Mouse (Mus musculus) kidney, postnatal 4 days (tissue): ENCODE measurements around the gene Fxr1.
"Not testable (repeated sequence)": the region's sequence is repeated elsewhere in the genome, so short reads cannot be mapped to it uniquely, and the experiment has no call there.

Experiments used
- DNase-seq, 2 experiments: peaks; one replicate each; pipeline ENCODE4 v3.0.0; 2021; ENCODE audit warnings: mixed read lengths in 2 of 2

Fxr1 gene

GRCm38 (mm10) chr3:34019540-34020381, at the start of gene Fxr1:
Fxr1 (plus strand) TSS chr3:34019943.
- peak; percentile 84 to 93 for DNase-seq

DNA sequence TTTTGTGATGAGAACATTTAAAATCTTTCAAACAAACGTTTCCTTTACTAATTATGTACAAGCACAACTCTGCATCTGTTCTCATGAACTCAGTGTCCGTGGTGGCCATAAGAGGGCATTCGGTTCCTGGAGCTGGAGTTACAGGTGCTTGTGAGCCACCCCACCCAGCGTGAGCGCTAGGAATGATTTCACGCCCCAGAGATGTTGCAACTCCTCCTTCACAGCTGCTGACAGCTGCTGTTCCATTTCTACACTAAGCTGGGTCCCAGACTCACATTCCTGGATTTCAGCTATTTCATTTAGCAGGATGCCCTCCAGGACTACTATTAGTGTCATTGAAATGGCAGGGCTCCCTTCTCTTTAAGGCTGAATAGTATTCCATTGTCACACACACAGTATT, 40.3 kb upstream of the Fxr1 start:
- DNase-seq = peak; percentile 10 to 14

GRCm38 (mm10) chr3:33982746-33983145, 37.0 kb upstream of the Fxr1 start:
- no peak for DNase-seq

DNA sequence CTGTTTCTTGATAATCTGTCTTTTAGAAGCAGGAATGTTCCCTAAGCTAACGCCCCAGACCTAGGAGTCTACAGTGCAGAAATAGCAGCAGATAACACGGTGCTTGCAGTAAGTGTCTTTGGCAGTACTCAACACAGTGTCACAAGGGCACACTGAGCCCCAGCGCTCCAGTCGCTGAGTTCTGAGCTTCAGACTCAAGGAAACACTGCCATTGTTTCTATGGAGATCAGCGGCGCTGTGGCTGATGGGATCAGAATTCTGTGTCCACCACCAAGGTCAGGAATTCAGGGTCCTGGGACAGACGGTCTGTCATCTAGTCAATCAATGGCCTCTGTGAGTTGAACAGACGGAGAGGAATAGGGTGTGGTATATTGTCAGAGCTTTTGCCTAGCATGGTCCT, 30.4 kb upstream of the Fxr1 start:
- DNase-seq = no peak

GRCm38 (mm10) chr3:33990451-33990850, 29.3 kb upstream of the Fxr1 start:
- DNase-seq = no peak

DNA sequence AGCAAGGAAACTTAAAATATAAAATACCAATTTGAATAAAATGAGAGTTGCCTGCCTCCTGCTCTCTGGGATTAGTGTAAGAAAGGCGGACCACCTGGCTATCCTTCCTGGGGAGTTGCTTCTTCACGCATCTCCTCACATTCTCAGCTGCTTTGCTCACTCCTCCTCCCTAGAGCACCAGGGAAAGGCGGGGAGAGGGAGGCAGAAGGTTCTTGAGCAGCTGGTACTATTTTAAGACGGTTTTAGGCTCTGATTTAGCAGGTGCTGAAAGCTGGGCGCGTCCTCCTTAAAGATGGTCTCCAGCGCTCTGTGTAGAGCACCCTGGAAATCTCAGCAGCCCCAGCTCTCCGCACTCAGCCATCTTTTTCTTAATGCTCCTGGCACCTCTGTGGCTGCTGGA, 28.8 kb upstream of the Fxr1 start:
- no peak for DNase-seq

DNA sequence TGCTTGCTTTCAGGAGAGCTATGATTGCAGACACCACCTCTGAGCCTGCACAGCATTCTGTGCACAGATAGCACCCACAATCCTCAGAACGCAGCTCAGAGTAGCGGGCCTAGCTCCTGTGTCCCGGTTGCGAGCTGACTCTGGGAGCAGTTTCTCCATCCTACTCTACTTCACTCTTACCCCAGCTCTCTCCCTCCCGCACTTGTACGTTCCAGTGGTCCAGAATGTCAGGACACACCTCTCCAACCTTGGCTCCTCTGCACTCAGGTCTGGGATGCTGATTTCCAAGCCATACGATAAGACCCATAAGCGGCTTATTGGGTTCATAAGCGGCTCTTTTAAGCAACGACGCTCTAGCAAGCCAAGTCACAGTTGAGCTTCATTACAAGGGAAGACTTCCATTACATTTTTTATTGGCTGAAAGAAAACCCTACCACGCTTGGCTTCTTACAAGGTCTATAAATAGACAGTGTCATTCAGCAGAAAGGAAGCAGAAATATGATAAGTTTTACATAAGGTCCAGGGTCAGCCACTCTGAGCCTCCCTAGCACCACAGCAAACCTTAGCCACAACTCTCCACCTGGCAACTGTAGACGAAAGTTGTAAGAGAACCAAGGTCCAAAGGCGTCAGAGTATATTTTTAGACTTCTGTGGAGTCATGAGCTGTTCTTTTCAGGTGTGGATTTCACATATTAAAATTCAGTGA, 26.2 kb upstream of the Fxr1 start:
- no peak for DNase-seq

- DNase-seq = no peak
These were observed 25.6 kb upstream of the Fxr1 start for GRCm38 (mm10) chr3:33994127-33994488.

DNA sequence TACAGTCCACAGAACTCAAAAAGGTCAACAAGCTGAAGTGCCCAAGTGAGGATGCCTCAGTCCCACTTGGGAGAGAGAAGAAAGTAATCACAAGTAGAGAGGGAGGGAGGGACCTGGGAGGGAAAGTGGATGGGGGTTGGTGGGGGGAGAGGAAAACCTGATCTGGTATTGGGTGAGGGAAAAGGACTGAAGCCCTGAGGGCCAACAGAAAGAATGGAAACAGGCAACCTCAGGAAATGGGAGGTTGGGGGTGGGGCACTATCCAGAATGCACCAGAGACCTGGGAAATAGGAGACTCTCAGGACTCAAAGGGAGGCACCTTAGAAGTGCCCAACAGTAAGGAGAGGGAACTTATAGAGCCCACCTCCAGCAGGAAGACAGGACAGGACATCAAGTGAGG, 18.1 kb upstream of the Fxr1 start:
- not testable (repeated sequence) for DNase-seq

GRCm38 (mm10) chr3:34003860-34004259, 15.9 kb upstream of the Fxr1 start:
- DNase-seq = no peak

GRCm38 (mm10) chr3:34006301-34006700, 13.4 kb upstream of the Fxr1 start:
- no peak for DNase-seq

DNA sequence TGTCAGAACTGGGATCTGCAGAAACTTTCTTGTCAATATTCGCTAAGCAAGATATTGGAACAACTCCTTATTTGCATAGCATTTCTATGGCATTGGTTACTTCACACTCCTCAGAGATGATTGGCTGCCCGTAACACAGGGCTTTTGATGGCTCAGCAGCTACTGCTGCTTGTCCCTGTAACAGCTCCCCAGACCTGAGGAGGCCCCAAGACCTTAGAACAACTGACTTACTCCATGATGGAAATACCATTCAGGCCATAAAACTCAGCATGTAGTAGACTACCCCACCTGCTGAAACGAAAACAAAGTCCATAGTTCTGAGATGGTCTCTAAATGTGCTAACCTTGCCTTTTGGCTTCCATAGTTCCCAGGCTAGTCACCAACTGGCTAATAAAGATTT, 12.9 kb upstream of the Fxr1 start:
- no peak for DNase-seq

- no peak for DNase-seq
These were observed 12.1 kb upstream of the Fxr1 start for GRCm38 (mm10) chr3:34007611-34008010.

GRCm38 (mm10) chr3:34008191-34008590, 11.6 kb upstream of the Fxr1 start:
- no peak for DNase-seq

DNA sequence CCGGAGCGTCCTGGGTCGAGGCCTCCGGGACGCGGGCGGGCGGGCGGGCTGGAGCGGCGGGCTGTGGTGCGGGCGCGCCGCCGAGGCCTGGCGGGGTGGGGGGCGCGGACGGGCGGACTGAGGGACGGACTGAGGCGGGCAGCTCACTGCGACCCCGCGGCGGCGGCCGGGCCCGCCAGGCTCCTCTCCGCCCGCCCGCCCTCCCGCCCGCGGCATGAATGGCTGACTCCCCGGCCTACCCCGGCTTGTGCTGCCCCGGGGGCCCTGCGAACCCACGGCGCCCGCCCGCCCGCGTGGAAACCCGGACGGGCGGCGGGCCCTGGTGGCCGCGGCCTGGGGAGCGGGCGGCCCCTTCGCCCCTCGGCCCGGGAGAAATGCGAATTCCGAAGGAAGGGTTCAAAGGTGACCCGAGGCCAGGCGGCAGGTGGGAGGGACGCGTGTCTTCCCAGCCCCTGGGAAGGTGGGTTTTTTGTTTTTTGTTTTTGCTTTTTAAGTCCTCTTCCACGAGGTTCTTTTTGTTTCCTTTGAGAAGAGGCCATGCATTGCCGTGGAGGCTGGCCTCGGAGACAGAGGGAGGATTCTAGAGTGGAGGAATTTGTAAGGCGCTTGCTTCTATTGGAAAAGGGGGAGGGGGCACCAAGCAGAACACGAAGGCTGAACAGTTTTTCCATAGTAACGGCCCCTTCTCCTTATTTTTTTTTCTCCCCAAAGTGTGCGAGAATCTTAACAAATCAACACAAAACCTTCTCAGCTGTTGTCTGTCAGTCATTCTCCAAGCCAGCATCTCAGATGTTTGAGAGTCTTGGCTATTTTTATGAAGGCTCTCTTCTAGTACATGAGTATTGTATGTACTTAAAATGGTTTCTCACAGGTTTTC, 877 bp downstream of the Fxr1 start:
- DNase-seq = peak; percentile 29 to 55

- no peak for DNase-seq
These were observed 1.6 kb downstream of the Fxr1 start for GRCm38 (mm10) chr3:34021259-34021828.

DNA sequence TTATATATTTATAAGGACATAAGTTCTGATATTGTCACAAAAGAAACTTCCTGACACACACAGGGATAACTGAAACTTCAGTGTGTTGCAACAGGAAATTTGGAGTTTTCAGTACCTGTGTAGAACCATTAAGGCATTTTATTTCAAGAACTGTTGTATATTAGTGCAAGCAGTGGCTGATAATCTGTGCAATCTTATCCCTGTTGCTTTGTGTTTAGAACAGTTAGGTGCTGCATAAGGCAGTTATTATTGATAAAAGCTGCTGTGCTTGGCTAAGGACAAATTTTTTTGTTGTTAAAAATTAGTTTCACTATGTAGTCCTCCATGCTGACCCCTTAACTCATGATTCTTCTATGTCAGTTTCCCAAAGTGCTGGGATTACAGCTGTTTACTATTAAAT, 9.2 kb downstream of the Fxr1 start:
- no peak for DNase-seq

GRCm38 (mm10) chr3:34030601-34031000, 10.9 kb downstream of the Fxr1 start:
- DNase-seq = no peak

GRCm38 (mm10) chr3:34033720-34034364, 14.1 kb downstream of the Fxr1 start:
- DNase-seq = no peak

- no peak for DNase-seq
These were observed 15.1 kb downstream of the Fxr1 start for GRCm38 (mm10) chr3:34034803-34035202.

DNA sequence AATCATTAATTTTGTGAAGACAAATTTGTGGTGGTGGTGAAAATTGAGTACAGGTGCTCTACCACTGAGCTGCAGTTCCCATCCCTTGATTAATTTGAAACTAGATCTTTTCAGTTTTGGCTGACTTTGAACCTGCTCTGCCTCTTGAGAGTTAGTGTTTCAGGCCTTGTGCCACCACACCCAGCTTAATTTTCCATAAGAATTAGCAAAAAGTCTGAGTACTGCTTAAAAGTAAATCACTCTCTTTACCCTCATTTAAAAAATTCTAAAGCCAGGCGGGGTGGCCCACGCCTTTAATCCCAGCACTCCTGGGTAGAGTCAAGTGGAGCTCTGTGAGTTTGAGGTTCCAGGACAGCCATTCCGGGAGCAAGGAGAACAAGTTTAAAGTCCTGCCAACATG, 16.0 kb downstream of the Fxr1 start:
- no peak for DNase-seq

- DNase-seq = no peak
These were observed 22.2 kb downstream of the Fxr1 start for GRCm38 (mm10) chr3:34041990-34042389.
